Mouse (Mus musculus): ENCODE measurements at regions not wholly inside any gene's neighbourhood (a gene's known extent, or its start where the extent isn't known, plus 50 kb on each side); places are given as distances from the start of the nearest gene placed in this dataset.

- H3K4me1 ChIP-seq (replicated peaks; ENCODE audit: low read depth, low read length), result no peaks in the 10 kb centered on the region
- no peak overlapping the region for H3K4me3 ChIP-seq (replicated peaks; ENCODE audit: low read length)
- no peak for TF ChIP-seq POU5F1 (IDR thresholded peaks at IDR 0.05; ENCODE audit: borderline replicate concordance, low read length)
- no peak for TF ChIP-seq NANOG (IDR thresholded peaks at IDR 0.05; ENCODE audit: borderline replicate concordance, low read length)
- no peak for TF ChIP-seq CTCF (conservative IDR thresholded peaks at IDR 0.05; ENCODE audit: low read length)
- no peaks in the 10 kb centered on the region for H3K36me3 ChIP-seq (ENCODE audit: insufficient read depth, low read length)
- H3K27me3 ChIP-seq (ENCODE audit: insufficient read depth, low read length), result no peaks in the 10 kb centered on the region
- H3K9me3 ChIP-seq (ENCODE audit: low read length), result no peaks in the 10 kb centered on the region
Measured at GRCm38 (mm10) chr16:92979620-92980330, 153.8 kb upstream of the Runx1 start.

- no peaks in the 10 kb centered on the region for H3K36me3 ChIP-seq (ENCODE audit: insufficient read depth, low read length)
- no peaks in the 10 kb centered on the region for H3K4me1 ChIP-seq (replicated peaks; ENCODE audit: low read depth, low read length)
- no peaks in the 10 kb centered on the region for H3K9me3 ChIP-seq (ENCODE audit: low read length)
- H3K27me3 ChIP-seq (ENCODE audit: insufficient read depth, low read length), result no peaks in the 10 kb centered on the region
- TF ChIP-seq NANOG (IDR thresholded peaks at IDR 0.05; ENCODE audit: borderline replicate concordance, low read length), result no peak
- TF ChIP-seq POU5F1 (IDR thresholded peaks at IDR 0.05; ENCODE audit: borderline replicate concordance, low read length), result no peak
- no peak for TF ChIP-seq CTCF (conservative IDR thresholded peaks at IDR 0.05; ENCODE audit: low read length)
- no peak overlapping the region for H3K4me3 ChIP-seq (replicated peaks; ENCODE audit: low read length)
Measured at GRCm38 (mm10) chr16:92976097-92976496, 150.1 kb upstream of the Runx1 start.

- TF ChIP-seq POU5F1 (IDR thresholded peaks at IDR 0.05; ENCODE audit: borderline replicate concordance, low read length) (no peak), NANOG (IDR thresholded peaks at IDR 0.05; ENCODE audit: borderline replicate concordance, low read length) (no peak), CTCF (conservative IDR thresholded peaks at IDR 0.05; ENCODE audit: low read length) (no peak)
- Histone ChIP-seq H3K36me3 (ENCODE audit: insufficient read depth, low read length) (no peaks in the 10 kb centered on the region), H3K27me3 (ENCODE audit: insufficient read depth, low read length) (no peaks in the 10 kb centered on the region), H3K4me1 (replicated peaks; ENCODE audit: low read depth, low read length) (no peaks in the 10 kb centered on the region), H3K4me3 (replicated peaks; ENCODE audit: low read length) (no peak overlapping the region), H3K9me3 (ENCODE audit: low read length) (no peaks in the 10 kb centered on the region)
Measured at GRCm38 (mm10) chr16:92975090-92975489, 149.1 kb upstream of the Runx1 start.

GRCm38 (mm10) chr16:92972681-92973080 lies 146.7 kb upstream of the Runx1 start:
- H3K9me3 ChIP-seq (ENCODE audit: low read length), result no peaks in the 10 kb centered on the region
- no peak overlapping the region for H3K4me3 ChIP-seq (replicated peaks; ENCODE audit: low read length)
- TF ChIP-seq CTCF (conservative IDR thresholded peaks at IDR 0.05; ENCODE audit: low read length) (no peak), POU5F1 (IDR thresholded peaks at IDR 0.05; ENCODE audit: borderline replicate concordance, low read length) (no peak)
- no peaks in the 10 kb centered on the region for H3K36me3 ChIP-seq (ENCODE audit: insufficient read depth, low read length)
- H3K4me1 ChIP-seq (replicated peaks; ENCODE audit: low read depth, low read length), result no peaks in the 10 kb centered on the region
- no peaks in the 10 kb centered on the region for H3K27me3 ChIP-seq (ENCODE audit: insufficient read depth, low read length)

GRCm38 (mm10) chr16:92971956-92972355 lies 146.0 kb upstream of the Runx1 start:
- no peak for TF ChIP-seq CTCF (conservative IDR thresholded peaks at IDR 0.05; ENCODE audit: low read length)
- TF ChIP-seq NANOG (IDR thresholded peaks at IDR 0.05; ENCODE audit: borderline replicate concordance, low read length), result no peak
- TF ChIP-seq POU5F1 (IDR thresholded peaks at IDR 0.05; ENCODE audit: borderline replicate concordance, low read length), result no peak
- Histone ChIP-seq H3K4me3 (replicated peaks; ENCODE audit: low read length) (no peak overlapping the region), H3K4me1 (replicated peaks; ENCODE audit: low read depth, low read length) (no peaks in the 10 kb centered on the region), H3K9me3 (ENCODE audit: low read length) (no peaks in the 10 kb centered on the region), H3K36me3 (ENCODE audit: insufficient read depth, low read length) (no peaks in the 10 kb centered on the region), H3K27me3 (ENCODE audit: insufficient read depth, low read length) (no peaks in the 10 kb centered on the region)

- H3K4me1 ChIP-seq (replicated peaks; ENCODE audit: low read depth, low read length), result no peaks in the 10 kb centered on the region
- no peaks in the 10 kb centered on the region for H3K9me3 ChIP-seq (ENCODE audit: low read length)
- no peak overlapping the region for H3K4me3 ChIP-seq (replicated peaks; ENCODE audit: low read length)
- no peaks in the 10 kb centered on the region for H3K27me3 ChIP-seq (ENCODE audit: insufficient read depth, low read length)
- no peaks in the 10 kb centered on the region for H3K36me3 ChIP-seq (ENCODE audit: insufficient read depth, low read length)
- TF ChIP-seq NANOG (IDR thresholded peaks at IDR 0.05; ENCODE audit: borderline replicate concordance, low read length), result no peak
- no peak for TF ChIP-seq CTCF (conservative IDR thresholded peaks at IDR 0.05; ENCODE audit: low read length)
Measured at GRCm38 (mm10) chr16:92970587-92970986, 144.6 kb upstream of the Runx1 start.

GRCm38 (mm10) chr16:92969036-92969435 lies 143.1 kb upstream of the Runx1 start:
- H3K4me1 ChIP-seq (replicated peaks; ENCODE audit: low read depth, low read length), result no peaks in the 10 kb centered on the region
- no peaks in the 10 kb centered on the region for H3K9me3 ChIP-seq (ENCODE audit: low read length)
- H3K36me3 ChIP-seq (ENCODE audit: insufficient read depth, low read length), result no peaks in the 10 kb centered on the region
- H3K4me3 ChIP-seq (replicated peaks; ENCODE audit: low read length), result no peak overlapping the region
- H3K27me3 ChIP-seq (ENCODE audit: insufficient read depth, low read length), result no peaks in the 10 kb centered on the region
- TF ChIP-seq CTCF (conservative IDR thresholded peaks at IDR 0.05; ENCODE audit: low read length) (no peak), POU5F1 (IDR thresholded peaks at IDR 0.05; ENCODE audit: borderline replicate concordance, low read length) (no peak), NANOG (IDR thresholded peaks at IDR 0.05; ENCODE audit: borderline replicate concordance, low read length) (no peak)

GRCm38 (mm10) chr16:92966069-92966866 lies 140.3 kb upstream of the Runx1 start:
- H3K36me3 ChIP-seq (ENCODE audit: insufficient read depth, low read length), result no peaks in the 10 kb centered on the region
- no peak for TF ChIP-seq CTCF (conservative IDR thresholded peaks at IDR 0.05; ENCODE audit: low read length)
- no peak for TF ChIP-seq POU5F1 (IDR thresholded peaks at IDR 0.05; ENCODE audit: borderline replicate concordance, low read length)
- H3K27me3 ChIP-seq (ENCODE audit: insufficient read depth, low read length), result no peaks in the 10 kb centered on the region
- no peaks in the 10 kb centered on the region for H3K9me3 ChIP-seq (ENCODE audit: low read length)
- H3K4me1 ChIP-seq (replicated peaks; ENCODE audit: low read depth, low read length), result no peaks in the 10 kb centered on the region
- H3K4me3 ChIP-seq (replicated peaks; ENCODE audit: low read length), result no peak overlapping the region

Measured in E14TG2a.4 (cell line).